Mouse (Mus musculus): ENCODE data around the gene Fst. TPM values are rescaled to one million over a fixed set of nuclear protein-coding genes. Genes with fewer than 3 reads are reported as not detected.

The Fst gene
- polyA plus RNA-seq, 1 experiment from 2014 or later: 4.3 TPM

DNA sequence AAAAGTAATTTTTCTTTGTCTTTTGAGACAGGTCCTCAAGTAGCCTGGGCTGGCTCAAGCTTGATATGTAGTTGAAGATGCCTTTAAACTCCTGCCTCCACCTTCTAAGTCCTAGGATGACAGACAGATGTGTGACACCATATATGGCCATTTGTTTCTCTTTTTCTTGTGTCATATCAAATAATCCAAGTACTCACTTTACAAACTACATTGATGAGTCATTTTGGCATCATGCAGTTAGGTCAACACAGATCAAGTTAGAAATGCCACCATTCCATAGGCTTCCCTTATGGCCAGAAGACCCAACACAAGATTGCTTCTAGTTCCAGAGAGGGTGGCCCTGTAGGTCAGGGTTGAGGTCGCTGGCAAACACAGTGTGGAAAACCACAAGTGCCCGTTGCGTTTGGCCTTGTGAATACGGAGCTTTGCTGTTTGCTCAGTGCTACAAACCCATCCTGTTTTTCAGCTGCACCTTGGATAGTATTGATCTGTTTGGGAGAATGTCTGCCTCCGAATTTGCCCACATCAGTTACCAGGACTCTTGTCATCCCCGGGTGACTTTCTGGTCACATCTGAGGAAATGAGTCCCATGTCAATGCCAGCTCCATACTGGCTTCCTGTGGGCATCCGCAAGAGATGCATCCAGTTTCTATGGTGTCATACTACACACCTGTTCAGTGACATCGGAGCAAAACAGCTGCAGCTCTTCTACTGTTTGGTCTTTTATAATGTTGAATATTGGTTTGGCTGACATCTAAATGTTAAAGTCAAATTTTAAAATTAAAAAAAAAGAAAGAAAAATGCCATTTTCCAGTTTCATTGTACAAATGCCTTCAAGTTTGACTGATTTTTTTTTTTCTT lies 4.0 kb upstream of the Fst start:
- H3K4me1 ChIP-seq (ENCODE audit: control insufficient read depth, low read depth, low read length): no peaks in the 10 kb centered on the region
- H3K27ac ChIP-seq (ENCODE audit: low read length): peak overlapping the region; percentile 26
- no peak overlapping the region for H3K4me2 ChIP-seq (ENCODE audit: low read depth, low read length)
- ATAC-seq (ENCODE audit: low read depth): peak; percentile 59
- H3K9me3 ChIP-seq (replicated peaks; ENCODE audit: control insufficient read depth, low read length): no peaks in the 10 kb centered on the region
- no peak overlapping the region for H3K9ac ChIP-seq (ENCODE audit: low read depth, low read length)
- 48% methylated on average over 8 of the region's 8 CpGs for WGBS (ENCODE audit: insufficient replicate concordance)
- no peaks in the 10 kb centered on the region for H3K36me3 ChIP-seq (ENCODE audit: control insufficient read depth, insufficient read depth)
- peaks cover 32% of the 10 kb centered on the region for H3K27me3 ChIP-seq (ENCODE audit: control insufficient read depth, insufficient read depth, low read depth, low read length)
- no peak overlapping the region for H3K4me3 ChIP-seq (ENCODE audit: low read depth, low read length)

DNA sequence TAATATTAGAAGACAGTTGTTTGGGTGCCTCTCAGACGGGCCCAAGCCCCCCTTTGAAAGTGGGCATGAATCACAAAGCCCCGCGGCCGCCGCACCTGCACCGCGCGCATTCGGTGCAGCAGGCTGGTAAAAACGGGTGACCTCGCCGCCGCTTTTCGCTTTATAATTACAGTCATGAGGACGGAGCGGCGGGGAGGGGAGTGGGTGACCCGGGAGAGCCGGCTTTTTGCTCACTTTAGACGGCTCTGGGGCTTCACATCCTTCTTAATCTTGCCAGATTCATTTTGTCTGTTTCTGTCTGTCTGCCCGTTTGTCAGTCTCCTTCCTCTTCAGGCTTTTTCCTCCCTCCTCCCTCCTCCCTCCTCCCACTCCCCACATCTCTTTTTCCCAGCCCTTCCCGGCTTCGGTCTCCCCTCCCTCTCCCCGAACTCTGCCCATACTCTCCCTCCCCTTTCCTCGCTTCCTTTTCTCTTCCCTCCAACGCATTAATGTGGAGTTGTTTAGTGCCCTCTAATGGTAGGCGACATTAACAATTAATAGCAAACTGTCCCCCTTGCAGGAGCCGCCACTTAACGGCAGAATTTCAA lies 1.6 kb upstream of the Fst start:
- no peaks in the 10 kb centered on the region for H3K9me3 ChIP-seq (replicated peaks; ENCODE audit: control insufficient read depth, low read length)
- peaks cover 2% of the 10 kb centered on the region for H3K4me1 ChIP-seq (ENCODE audit: control insufficient read depth, low read depth, low read length)
- no peak overlapping the region for H3K9ac ChIP-seq (ENCODE audit: low read depth, low read length)
- peak overlapping the region; percentile 60 for H3K4me2 ChIP-seq (ENCODE audit: low read depth, low read length)
- no peak overlapping the region; the same call in 1 of the 2 replicates for H3K27ac ChIP-seq (ENCODE audit: low read length)
- H3K27me3 ChIP-seq (ENCODE audit: control insufficient read depth, insufficient read depth, low read depth, low read length): peaks cover 56% of the 10 kb centered on the region
- no peaks in the 10 kb centered on the region for H3K36me3 ChIP-seq (ENCODE audit: control insufficient read depth, insufficient read depth)
- no peak for ATAC-seq (ENCODE audit: low read depth)
- peak overlapping the region; percentile 62 for H3K4me3 ChIP-seq (ENCODE audit: low read depth, low read length)
- whole genome bisulfite sequencing (ENCODE audit: insufficient replicate concordance): under 1% methylated on average over 29 of the region's 29 CpGs

DNA sequence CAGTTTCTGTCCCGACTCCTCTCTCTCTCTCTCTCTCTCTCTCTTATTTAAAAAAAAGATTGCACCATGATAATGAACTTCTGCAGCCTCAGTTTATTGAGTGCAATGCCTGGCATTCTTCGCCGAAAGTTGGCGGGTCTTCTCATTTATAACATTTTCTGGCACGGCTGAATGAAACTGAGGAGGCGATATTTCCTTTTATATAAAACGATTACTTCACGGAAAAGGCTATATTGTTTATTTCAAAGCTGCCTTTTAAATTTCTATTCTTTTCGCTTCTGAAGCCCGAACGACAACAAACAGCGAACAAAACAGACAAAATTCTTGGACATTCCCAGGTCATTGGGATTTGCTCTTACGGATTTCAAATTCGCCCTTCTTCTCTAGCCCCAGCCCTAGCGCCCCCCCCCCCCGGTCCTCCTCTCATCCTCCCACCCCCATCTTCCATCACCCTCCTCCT lies 980 bp upstream of the Fst start:
- ATAC-seq (ENCODE audit: low read depth): no peak
- peak overlapping the region; percentile 39; the same call in 1 of the 2 replicates for H3K9ac ChIP-seq (ENCODE audit: low read depth, low read length)
- WGBS (ENCODE audit: insufficient replicate concordance): 2% methylated on average over 15 of the region's 16 CpGs
- H3K27me3 ChIP-seq (ENCODE audit: control insufficient read depth, insufficient read depth, low read depth, low read length): peaks cover 61% of the 10 kb centered on the region
- H3K36me3 ChIP-seq (ENCODE audit: control insufficient read depth, insufficient read depth): no peaks in the 10 kb centered on the region
- H3K27ac ChIP-seq (ENCODE audit: low read length): 0 out of 2 replicates have a peak overlapping the region, but pooled peaks have one; percentile 50
- H3K4me2 ChIP-seq (ENCODE audit: low read depth, low read length): peak overlapping the region; percentile 60
- H3K9me3 ChIP-seq (replicated peaks; ENCODE audit: control insufficient read depth, low read length): no peaks in the 10 kb centered on the region
- peaks cover 2% of the 10 kb centered on the region for H3K4me1 ChIP-seq (ENCODE audit: control insufficient read depth, low read depth, low read length)
- peak overlapping the region; percentile 62 for H3K4me3 ChIP-seq (ENCODE audit: low read depth, low read length)

DNA sequence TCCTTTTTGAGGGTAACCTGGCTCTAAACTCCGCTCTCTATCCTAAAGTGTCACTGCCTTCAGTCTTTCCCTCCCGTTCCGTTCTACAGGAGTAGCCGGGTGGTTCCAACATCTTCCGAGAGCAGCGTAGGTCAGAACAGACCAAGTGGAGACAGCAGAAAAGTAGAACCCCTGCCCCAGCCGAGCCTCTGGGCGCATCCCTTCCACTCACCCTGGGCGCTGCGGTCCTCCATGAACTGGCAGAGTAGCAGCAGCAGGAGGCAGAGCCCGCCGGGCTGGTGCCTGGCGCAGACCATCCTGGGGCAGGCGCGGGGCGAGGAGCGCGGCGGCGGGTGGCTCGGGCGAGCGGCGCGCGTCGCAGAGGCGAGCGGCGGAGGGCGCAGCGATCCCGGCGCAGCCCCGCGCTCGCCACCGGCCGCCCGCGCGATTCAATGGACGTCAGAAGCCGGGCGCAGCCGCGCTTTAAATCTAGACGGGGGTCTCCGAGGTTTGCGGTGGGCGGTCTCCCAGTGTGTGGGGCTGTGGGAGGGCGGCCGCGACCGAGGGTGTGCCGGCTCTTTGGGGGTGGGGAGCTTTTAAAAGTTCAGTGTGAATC lies 363 bp downstream of the Fst start:
- Histone ChIP-seq H3K4me3 (ENCODE audit: low read depth, low read length) (peak overlapping the region; percentile 62), H3K36me3 (ENCODE audit: control insufficient read depth, insufficient read depth) (no peaks in the 10 kb centered on the region), H3K4me1 (ENCODE audit: control insufficient read depth, low read depth, low read length) (peaks cover 2% of the 10 kb centered on the region), H3K4me2 (ENCODE audit: low read depth, low read length) (peak overlapping the region; percentile 60), H3K27me3 (ENCODE audit: control insufficient read depth, insufficient read depth, low read depth, low read length) (peaks cover 64% of the 10 kb centered on the region), H3K27ac (ENCODE audit: low read length) (peak overlapping the region; percentile 37; the same call in 1 of the 2 replicates), H3K9me3 (replicated peaks; ENCODE audit: control insufficient read depth, low read length) (no peaks in the 10 kb centered on the region), H3K9ac (ENCODE audit: low read depth, low read length) (peak overlapping the region; percentile 39)
- peak; percentile 40 for ATAC-seq (ENCODE audit: low read depth)
- under 1% methylated on average over 52 of the region's 56 CpGs for WGBS (ENCODE audit: insufficient replicate concordance)

DNA sequence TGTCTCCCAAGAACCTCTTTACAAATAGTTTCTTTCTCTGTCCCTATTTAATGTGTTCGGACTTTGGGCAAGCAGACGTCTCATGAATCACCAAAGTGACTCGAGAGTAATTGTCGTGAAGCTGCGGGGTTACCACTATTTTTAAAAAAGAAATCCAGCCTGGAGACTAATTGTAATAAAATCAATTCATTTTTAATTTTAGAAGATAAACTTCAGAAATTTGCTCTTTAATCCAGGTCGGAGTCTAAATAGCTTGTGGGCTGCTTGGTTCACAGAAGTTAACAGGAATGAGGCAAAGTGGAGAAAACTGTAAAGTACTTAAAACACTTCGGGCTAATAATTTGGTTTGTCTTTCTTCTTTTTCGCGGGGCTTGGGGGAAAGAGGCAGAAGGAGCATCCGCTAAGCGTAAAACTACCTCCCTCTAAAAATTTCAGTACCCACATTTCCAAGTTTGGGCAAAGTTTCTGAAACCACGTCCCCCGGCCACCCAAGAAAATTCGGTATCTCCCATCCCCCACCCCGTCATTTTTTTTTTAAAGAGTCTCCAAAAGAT lies 1.1 kb downstream of the Fst start:
- 1% methylated on average over 15 of the region's 15 CpGs for WGBS (ENCODE audit: insufficient replicate concordance)
- H3K9ac ChIP-seq (ENCODE audit: low read depth, low read length): peak overlapping the region; percentile 39; the same call in 1 of the 2 replicates

DNA sequence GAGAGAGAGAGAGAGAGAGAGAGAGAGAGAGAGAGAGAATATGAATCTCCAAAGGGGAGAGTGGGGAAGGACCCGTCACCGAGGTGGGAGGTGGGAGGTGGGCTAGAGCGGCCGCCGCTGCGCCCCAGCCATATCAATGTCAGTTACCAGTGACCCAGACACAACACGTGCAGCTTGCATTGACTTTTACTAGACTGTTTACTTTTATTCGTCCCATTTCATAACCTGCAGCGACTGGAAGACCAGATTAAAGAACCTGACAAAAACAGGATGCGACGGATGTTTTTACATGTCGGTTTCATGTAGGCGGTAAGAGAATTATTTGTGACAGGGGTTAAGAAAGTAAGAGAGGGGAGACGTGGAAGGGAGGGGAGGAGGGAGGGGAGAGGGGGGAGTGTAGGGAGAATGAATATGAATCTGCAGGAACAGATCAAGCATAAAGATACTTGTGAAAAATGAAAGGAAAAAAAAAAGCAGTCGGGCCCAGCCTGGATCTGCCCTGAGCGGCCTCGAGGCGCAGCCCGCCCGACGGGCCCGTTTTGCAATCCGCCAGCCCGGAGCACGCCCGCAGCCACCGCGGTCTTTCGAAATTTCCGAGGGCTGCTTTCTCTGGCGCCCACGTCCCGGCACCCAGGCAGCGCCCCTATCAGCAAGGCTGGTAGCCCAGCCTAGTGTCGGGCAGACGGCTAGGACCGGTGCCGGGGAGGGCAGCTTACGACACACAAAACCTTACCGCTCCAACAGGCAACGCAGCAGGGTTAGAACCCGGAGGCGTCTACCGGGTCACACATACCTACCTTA lies 1.8 kb downstream of the Fst start:
- no peak overlapping the region for H3K27ac ChIP-seq (ENCODE audit: low read length)
- peak; percentile 45 for ATAC-seq (ENCODE audit: low read depth)
- peak overlapping the region; percentile 31 for H3K9ac ChIP-seq (ENCODE audit: low read depth, low read length)
- H3K9me3 ChIP-seq (replicated peaks; ENCODE audit: control insufficient read depth, low read length): no peaks in the 10 kb centered on the region
- H3K4me2 ChIP-seq (ENCODE audit: low read depth, low read length): peak overlapping the region; percentile 60
- no peaks in the 10 kb centered on the region for H3K36me3 ChIP-seq (ENCODE audit: control insufficient read depth, insufficient read depth)
- WGBS (ENCODE audit: insufficient replicate concordance): under 1% methylated on average over 44 of the region's 44 CpGs
- H3K4me1 ChIP-seq (ENCODE audit: control insufficient read depth, low read depth, low read length): peaks cover 2% of the 10 kb centered on the region
- peaks cover 64% of the 10 kb centered on the region for H3K27me3 ChIP-seq (ENCODE audit: control insufficient read depth, insufficient read depth, low read depth, low read length)
- peak overlapping the region; percentile 62 for H3K4me3 ChIP-seq (ENCODE audit: low read depth, low read length)

More for the DNA sequence above, 1.1 kb downstream of the Fst start:
- H3K27ac ChIP-seq (ENCODE audit: low read length): no peak overlapping the region
- H3K27me3 ChIP-seq (ENCODE audit: control insufficient read depth, insufficient read depth, low read depth, low read length): peaks cover 64% of the 10 kb centered on the region
- peak overlapping the region; percentile 60 for H3K4me2 ChIP-seq (ENCODE audit: low read depth, low read length)
- peaks cover 2% of the 10 kb centered on the region for H3K4me1 ChIP-seq (ENCODE audit: control insufficient read depth, low read depth, low read length)
- no peaks in the 10 kb centered on the region for H3K36me3 ChIP-seq (ENCODE audit: control insufficient read depth, insufficient read depth)
- no peak for ATAC-seq (ENCODE audit: low read depth)
- H3K4me3 ChIP-seq (ENCODE audit: low read depth, low read length): peak overlapping the region; percentile 62
- H3K9me3 ChIP-seq (replicated peaks; ENCODE audit: control insufficient read depth, low read length): no peaks in the 10 kb centered on the region

DNA sequence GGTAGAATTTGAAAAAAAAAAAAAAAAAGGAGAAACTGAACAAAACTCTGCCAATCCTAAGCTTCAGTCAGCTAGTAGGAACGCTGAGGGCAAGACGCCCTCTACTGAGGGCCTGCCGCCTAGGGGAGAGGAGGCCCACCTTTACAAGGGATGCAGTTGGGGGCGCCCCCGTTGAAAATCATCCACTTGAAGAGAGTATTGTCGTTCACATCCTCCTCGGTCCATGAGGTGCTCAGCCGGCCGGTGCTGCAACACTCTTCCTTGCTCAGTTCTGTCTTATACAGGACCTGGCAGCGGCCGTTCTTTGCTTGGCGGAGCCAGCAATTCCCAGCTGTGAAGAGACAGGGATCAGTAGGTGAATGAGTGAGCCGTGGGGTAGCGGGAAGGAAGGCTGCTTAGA lies 2.5 kb downstream of the Fst start:
- Histone ChIP-seq H3K4me2 (ENCODE audit: low read depth, low read length) (peak overlapping the region; percentile 60), H3K27me3 (ENCODE audit: control insufficient read depth, insufficient read depth, low read depth, low read length) (peaks cover 64% of the 10 kb centered on the region), H3K36me3 (ENCODE audit: control insufficient read depth, insufficient read depth) (no peaks in the 10 kb centered on the region), H3K9ac (ENCODE audit: low read depth, low read length) (no peak overlapping the region), H3K9me3 (replicated peaks; ENCODE audit: control insufficient read depth, low read length) (no peaks in the 10 kb centered on the region), H3K27ac (ENCODE audit: low read length) (no peak overlapping the region), H3K4me1 (ENCODE audit: control insufficient read depth, low read depth, low read length) (peaks cover 2% of the 10 kb centered on the region), H3K4me3 (ENCODE audit: low read depth, low read length) (peak overlapping the region; percentile 62)
- ATAC-seq (ENCODE audit: low read depth): no peak
- 8% methylated on average over 14 of the region's 14 CpGs for WGBS (ENCODE audit: insufficient replicate concordance)

- no peak overlapping the region for H3K9ac ChIP-seq (ENCODE audit: low read depth, low read length)
- H3K27ac ChIP-seq (ENCODE audit: low read length): no peak overlapping the region
- peaks cover 62% of the 10 kb centered on the region for H3K27me3 ChIP-seq (ENCODE audit: control insufficient read depth, insufficient read depth, low read depth, low read length)
- WGBS (ENCODE audit: insufficient replicate concordance): 45% methylated on average over 13 of the region's 13 CpGs
- peaks cover 2% of the 10 kb centered on the region for H3K4me1 ChIP-seq (ENCODE audit: control insufficient read depth, low read depth, low read length)
- no peaks in the 10 kb centered on the region for H3K9me3 ChIP-seq (replicated peaks; ENCODE audit: control insufficient read depth, low read length)
- no peaks in the 10 kb centered on the region for H3K36me3 ChIP-seq (ENCODE audit: control insufficient read depth, insufficient read depth)
- no peak for ATAC-seq (ENCODE audit: low read depth)
- H3K4me2 ChIP-seq (ENCODE audit: low read depth, low read length): peak overlapping the region; percentile 60
- H3K4me3 ChIP-seq (ENCODE audit: low read depth, low read length): peak overlapping the region; percentile 62; the same call in 1 of the 2 replicates
These were observed 3.0 kb downstream of the Fst start for GRCm38 (mm10) chr13:114455788-114456187.
